Mouse (Mus musculus) right cerebral cortex, adult 2 months (tissue): Measurements from ENCODE around the gene Rhbdl1.

Experiments
- DNase-seq, 2 experiments: peaks; one replicate each; pipeline ENCODE4 v3.0.0; 2021 to 2022; ENCODE audit warnings: low spot score in 2 of 2

Rhbdl1 gene

DNA sequence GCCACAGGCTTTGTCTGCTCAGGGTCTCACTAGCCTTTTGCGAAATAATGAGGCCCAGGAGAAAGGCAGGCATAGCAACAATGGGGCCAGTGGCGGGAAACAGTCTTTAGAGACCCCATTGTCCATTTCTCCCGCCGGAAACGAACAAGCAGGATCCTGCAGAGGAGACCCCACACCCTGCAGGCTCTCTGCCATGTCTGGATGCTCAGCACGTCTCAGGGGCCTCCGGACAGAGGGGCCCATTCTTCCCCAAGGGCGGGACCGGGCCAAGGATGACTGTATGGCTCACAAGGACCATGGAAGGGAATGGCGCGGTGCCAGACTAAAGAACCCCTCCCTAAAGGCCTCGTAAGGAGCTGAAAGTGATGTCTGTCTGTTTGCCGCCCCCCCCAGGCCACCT, 42.9 kb downstream of the Rhbdl1 start:
- no peak for DNase-seq

GRCm38 (mm10) chr17:25792615-25793014, 44.5 kb downstream of the Rhbdl1 start, which contains the start of gene Fam173a:
Gene Fam173a (minus strand): TSS chr17:25792901.
- peak; percentile 63 to 78 for DNase-seq

GRCm38 (mm10) chr17:25791843-25792527, 45.1 kb downstream of the Rhbdl1 start:
- DNase-seq: peak; percentile 84 to 91

DNA sequence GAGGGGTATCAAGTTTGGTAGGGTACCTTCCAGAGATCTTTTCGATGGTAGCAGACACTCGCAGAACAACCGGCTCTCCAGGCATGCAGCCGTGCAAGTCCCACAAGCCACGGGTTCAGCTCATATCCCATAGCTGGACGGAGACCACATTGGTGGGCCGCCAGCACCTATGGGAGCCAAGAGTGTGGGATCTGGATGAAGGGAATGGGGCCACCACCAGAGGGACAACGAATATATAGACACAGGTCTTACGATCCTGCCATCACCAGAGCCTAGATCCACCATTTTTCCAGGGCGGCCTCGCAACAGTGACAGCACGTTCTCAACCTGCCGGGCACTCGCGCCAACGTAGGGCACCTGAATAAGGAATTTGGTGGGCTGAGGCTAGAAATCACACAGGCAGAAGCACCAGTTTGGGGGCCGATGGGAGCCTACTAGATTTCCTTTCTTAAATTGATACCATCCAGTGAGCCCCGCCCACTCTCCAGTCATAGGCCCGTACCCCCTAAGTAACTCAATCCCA, 45.7 kb downstream of the Rhbdl1 start:
- no peak for DNase-seq

DNA sequence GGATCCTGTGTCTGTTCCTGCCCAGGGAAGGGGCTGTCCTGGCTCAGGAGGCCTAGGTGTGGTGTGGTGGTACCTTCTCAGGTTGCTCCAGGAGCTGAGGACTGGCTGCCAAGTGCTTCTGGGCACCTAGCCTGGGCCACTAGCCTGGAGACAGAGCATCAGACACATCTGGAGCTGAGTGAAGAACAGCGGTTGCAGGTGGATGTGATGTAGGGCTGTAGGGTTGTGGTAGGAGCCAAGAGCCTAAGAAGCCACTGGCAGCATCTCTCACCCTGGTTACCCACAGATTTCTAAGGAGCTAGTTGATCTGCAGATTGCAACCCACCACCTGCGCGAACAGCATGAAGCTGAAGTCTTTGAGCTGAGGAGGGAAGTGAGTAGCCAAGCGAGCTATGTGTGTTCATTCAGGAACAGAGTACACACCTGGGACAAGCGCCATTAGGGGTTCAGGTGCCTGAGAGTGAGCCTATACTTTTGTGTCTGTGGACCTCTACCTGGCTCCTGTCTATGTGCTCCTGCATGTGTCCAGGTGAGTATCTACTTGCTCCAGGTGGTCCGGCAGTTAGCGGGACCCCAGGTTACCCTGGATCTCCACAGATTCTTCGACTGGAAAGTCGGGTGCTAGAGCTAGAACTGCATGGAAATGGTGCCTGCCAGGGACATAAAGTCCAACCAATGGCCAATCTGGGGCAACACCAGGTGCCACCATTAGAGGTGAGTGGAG, 50.2 kb downstream of the Rhbdl1 start:
- DNase-seq: no peak

DNA sequence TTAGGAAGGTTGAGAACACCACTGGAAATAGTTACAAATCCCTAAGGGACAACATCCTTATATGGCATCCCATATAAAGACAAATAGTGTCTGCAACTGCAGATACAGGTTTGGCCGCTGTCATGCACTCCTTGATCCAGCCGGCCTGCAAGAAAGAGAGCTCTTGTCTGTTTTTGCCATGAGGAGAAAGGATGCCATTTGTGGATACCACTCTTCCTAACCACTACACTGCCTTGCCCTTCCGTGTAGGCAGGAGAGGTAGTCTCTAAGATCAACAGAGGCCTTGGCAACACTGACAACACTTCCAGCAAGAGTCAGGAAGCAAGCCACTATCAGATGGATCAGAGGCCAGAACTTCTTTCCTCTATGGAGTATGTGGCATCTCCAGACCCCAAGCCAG, 50.8 kb downstream of the Rhbdl1 start, which contains the start of gene Ccdc78:
Gene Ccdc78 (plus strand): TSS at position 301 of the 400 bp plus-strand sequence.
- DNase-seq: no peak

- peak; percentile 98 to 99 for DNase-seq
Observed at GRCm38 (mm10) chr17:25785281-25785745, 51.8 kb downstream of the Rhbdl1 start, which contains the start of gene Haghl. Gene Haghl (minus strand): TSS chr17:25785673.
